Mouse (Mus musculus): ENCODE results near the gene F2rl2.

DNA sequence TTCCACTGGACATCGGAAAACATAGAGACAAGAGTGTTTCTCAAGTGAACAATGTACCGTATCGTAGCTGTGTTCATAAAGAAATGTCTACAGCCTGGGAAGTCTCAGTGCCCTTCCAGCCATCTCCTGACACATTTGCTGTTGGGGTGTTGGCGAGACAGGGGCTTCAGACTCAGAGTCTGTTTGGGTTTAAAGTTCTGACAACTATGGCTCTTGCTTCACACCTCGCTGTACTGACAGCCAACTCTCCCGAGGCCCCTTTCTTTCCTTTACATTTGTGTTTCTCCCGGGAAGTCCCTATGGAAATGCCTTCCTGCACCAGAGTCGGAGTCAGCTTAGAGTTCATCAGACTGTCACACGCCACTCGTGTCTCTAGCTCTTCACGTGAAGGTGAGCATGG lies 50.9 kb downstream of the F2rl2 start:
- TF ChIP-seq GATA1 (IDR thresholded peaks at IDR 0.05; ENCODE audit: low read depth, low read length) = no peak
- TF ChIP-seq POLR2A (IDR thresholded peaks at IDR 0.05; ENCODE audit: control insufficient read depth in 1 of 2, insufficient read depth in 1 of 2, low read depth in 1 of 2, low read length in 2 of 2, poor library complexity in 1 of 2) = no peak
- TF ChIP-seq CTCF (IDR thresholded peaks at IDR 0.05 in 2 of 3, conservative IDR thresholded peaks at IDR 0.05 in 1 of 3; ENCODE audit: control insufficient read depth in 1 of 3, insufficient read depth in 1 of 3, low read depth in 2 of 3, low read length in 3 of 3, poor library complexity in 1 of 3, severe bottlenecking in 1 of 3) = no peak
- no peak for TF ChIP-seq MEF2A (IDR thresholded peaks at IDR 0.05; ENCODE audit: extremely low read depth, insufficient replicate concordance, low read depth, low read length, poor library complexity, severe bottlenecking)
